Mouse (Mus musculus) spleen, adult 2 months (tissue): Measurements from ENCODE around the gene 1700025G04Rik. TPM values are rescaled to one million over a fixed set of nuclear protein-coding genes. Genes with fewer than 3 reads are reported as not detected.

Experiments used
- DNase-seq, 2 experiments: peaks; one replicate each; pipeline versions ENCODE4 v3.0.0 to v3.0.0-alpha.2; 2012 to 2021; ENCODE audit warnings: low spot score in 2 of 2, low read depth in 1 of 2
- H3K27ac ChIP-seq: fragments of 200-500 bp; 2 replicates; pipeline ENCODE4 v1.5.1; 2012; ENCODE audit warnings: low read length, inconsistent platforms; ENCODE audit not compliant: insufficient read depth
- H3K27me3 ChIP-seq: fragments of 200-500 bp; 2 replicates; pipeline ENCODE4 v1.6.1; 2012; ENCODE audit warnings: mild to moderate bottlenecking, moderate library complexity, low read length, inconsistent platforms; ENCODE audit not compliant: control insufficient read depth, insufficient read depth
- H3K36me3 ChIP-seq: fragments of 200-500 bp; 2 replicates; pipeline ENCODE4 v1.6.1; 2012; ENCODE audit warnings: mild to moderate bottlenecking, low read length, inconsistent platforms; ENCODE audit not compliant: control insufficient read depth, insufficient read depth
- H3K4me1 ChIP-seq: fragments of 200-500 bp; 2 replicates; pipeline ENCODE4 v1.6.1; 2011; ENCODE audit warnings: inconsistent platforms; ENCODE audit not compliant: control insufficient read depth, insufficient read depth, insufficient read length
- H3K4me3 ChIP-seq: fragments of 200-500 bp; 2 replicates; pipeline ENCODE4 v1.5.1; 2011; ENCODE audit warnings: mild to moderate bottlenecking, inconsistent platforms; ENCODE audit not compliant: insufficient read depth, insufficient read length; ENCODE audit errors: extremely low read depth
- CTCF ChIP-seq: fragments of 200-500 bp; IDR thresholded peaks from 2 replicates; pipeline ENCODE4 v1.5.1; 2011; ENCODE audit warnings: mild to moderate bottlenecking, inconsistent platforms; ENCODE audit not compliant: insufficient read depth, insufficient read length, insufficient replicate concordance; ENCODE audit errors: extremely low read depth
- POLR2A ChIP-seq: fragments of 200-500 bp; IDR thresholded peaks from 2 replicates; pipeline ENCODE4 v1.6.1; 2011; ENCODE audit warnings: low read depth, low read length, inconsistent platforms
- WGBS: fragments of 180-500 bp; shearing (Covaris S2); methylation state at CpG from one replicate; pipeline ENCODE4 v1.1.7; 2018; 5-methylcytosine and 5-hydroxymethylcytosine counted together
- polyA plus RNA-seq: library from polyadenylated mRNA; depleted of rRNA; stranded (reverse); fragments of >200 nt; gene quantifications from 2 replicates; pipeline ENCODE4 v1.2.3, GENCODE M21; 2012

1700025G04Rik gene
- polyA plus RNA-seq, 1 experiment, result 0.99 TPM

DNA sequence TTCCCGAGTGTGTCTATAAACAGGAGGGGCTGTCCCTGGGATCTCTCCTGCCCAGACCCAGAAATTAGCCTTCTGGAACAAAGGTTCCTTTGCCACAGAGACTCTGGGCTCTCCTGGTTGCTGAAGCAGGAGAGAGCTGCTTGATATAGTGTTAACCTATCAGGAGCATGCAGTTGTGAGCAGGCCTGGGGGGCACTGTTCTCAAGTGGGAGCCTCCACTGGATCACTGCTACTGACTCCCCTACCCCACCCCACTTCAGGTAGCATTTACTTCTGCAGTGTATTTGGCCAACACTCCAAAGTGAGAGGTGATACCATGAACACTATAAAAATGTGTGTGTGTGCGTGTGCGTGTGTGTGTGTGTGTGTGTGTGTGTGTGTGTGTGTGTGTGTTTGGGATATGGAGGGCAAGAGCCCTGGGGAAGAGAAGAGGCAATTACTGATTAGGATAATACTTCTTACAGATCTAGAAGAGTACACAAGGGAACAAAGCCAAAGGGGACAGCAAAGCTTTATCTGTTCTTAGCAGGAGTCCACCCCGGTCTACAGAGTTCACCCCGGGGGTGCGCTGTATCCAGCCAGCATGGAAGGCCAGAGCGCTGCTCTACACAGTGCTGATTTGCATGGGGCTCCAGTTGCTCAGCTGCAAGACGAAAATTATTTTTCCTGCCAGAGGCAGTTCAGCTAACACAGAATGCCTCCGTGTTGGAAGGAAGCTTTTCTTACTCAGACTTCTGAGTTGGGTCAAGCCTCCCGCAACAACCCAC, 145.3 kb downstream of the 1700025G04Rik start:
- no peak overlapping the region for H3K4me3 ChIP-seq
- H3K36me3 ChIP-seq, result no peaks in the 10 kb centered on the region
- WGBS, result 73% methylated on average over 10 of the region's 10 CpGs
- no peaks in the 10 kb centered on the region for H3K4me1 ChIP-seq
- no peak for TF ChIP-seq POLR2A
- no peak for TF ChIP-seq CTCF
- no peaks in the 10 kb centered on the region for H3K27me3 ChIP-seq
- no peak overlapping the region for H3K27ac ChIP-seq
- DNase-seq, result no peak

DNA sequence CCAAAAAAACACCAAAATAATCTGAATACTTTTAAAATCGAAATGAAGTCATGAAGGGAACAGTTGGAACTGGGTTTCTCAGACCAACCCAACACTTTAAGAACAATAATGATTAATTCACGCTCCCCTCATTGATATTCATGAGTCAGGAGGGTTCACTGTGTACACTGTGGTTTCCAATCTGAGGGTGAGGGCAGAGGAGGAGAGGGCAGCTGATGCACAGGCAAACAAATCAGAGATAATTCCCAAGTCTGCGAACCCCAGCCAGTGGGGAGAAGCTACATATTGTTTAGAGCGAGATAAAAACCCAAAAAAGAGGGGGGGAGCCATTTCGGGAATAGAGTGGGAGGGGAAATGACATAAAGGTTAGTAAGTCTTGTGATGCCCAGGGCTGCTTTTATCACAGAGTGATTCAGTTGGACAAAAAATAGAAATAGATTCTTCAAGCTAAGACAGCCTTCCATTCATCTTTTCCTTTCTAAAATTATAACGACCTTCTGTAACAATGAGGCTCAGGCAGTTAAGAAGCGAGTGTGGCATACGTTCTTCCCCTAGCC, 146.2 kb downstream of the 1700025G04Rik start:
- H3K27me3 ChIP-seq, result no peaks in the 10 kb centered on the region

DNA sequence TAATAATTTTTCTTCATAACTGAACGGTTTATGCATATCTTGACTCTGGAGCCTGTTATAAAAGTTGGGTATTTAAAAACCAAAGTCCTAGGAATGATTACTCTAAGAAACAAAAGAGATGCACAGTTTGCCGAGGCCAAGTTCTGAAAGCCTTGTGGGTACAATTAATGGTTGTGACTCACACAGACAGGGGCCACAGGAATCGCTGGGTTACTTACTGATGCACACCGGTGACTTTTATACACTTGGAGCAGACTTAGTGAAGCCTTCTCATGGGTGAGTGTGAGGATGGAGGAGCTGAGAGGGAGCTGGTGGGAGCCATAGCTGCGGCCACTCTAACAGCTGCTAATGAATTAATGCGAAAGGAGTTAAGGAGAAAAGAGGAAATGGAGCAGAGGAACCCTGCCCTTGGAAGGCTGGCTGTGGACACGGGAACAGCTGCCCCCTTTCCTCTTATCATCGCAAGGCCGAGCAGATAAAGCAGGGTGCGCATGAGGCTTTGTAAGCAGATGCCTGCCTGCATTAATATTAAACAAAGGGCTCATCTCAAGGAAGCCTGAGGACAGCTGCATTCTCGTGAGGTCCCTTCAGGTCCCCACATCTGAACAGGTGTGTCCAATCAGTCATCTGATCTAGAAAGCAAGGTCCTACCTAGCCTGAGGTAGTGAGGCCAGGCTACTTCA, 146.8 kb downstream of the 1700025G04Rik start:
- Histone ChIP-seq H3K36me3 (no peaks in the 10 kb centered on the region), H3K4me1 (no peaks in the 10 kb centered on the region), H3K27ac (no peak overlapping the region), H3K27me3 (no peaks in the 10 kb centered on the region), H3K4me3 (no peak overlapping the region)
- TF ChIP-seq CTCF (no peak), POLR2A (no peak)
- DNase-seq, result no peak
- WGBS, result 86% methylated on average over 11 of the region's 11 CpGs

More for the DNA sequence above, 146.2 kb downstream of the 1700025G04Rik start:
- Histone ChIP-seq H3K27ac (no peak overlapping the region), H3K4me1 (no peaks in the 10 kb centered on the region), H3K4me3 (no peak overlapping the region), H3K36me3 (no peaks in the 10 kb centered on the region)
- TF ChIP-seq POLR2A (no peak), CTCF (no peak)
- no peak for DNase-seq
- WGBS, result 76% methylated on average over 8 of the region's 8 CpGs

DNA sequence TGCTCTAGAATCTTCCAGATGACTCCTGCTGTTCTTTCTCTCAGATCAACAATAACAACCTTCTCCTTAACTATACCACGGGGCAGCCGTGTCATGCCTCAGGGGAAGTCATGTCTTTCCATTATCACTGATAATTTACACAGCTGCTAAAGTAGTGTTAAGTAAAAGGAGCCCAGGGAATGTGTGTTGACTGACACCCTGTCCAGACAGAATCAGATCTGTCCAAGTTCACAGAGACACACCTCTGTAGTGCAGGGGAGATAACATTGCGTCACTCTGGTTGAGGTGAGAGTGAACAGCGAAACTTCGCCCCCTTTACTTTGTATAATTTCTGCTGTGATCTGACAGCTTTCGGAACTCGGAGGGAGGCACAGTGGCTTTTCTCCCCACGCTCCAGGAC, 149.9 kb downstream of the 1700025G04Rik start:
- no peak overlapping the region for H3K27ac ChIP-seq
- no peak for DNase-seq
- no peaks in the 10 kb centered on the region for H3K4me1 ChIP-seq
- no peaks in the 10 kb centered on the region for H3K27me3 ChIP-seq
- 75% methylated on average over 8 of the region's 8 CpGs for WGBS
- H3K36me3 ChIP-seq, result no peaks in the 10 kb centered on the region
- no peak for TF ChIP-seq POLR2A
- TF ChIP-seq CTCF, result no peak
- H3K4me3 ChIP-seq, result no peak overlapping the region

DNA sequence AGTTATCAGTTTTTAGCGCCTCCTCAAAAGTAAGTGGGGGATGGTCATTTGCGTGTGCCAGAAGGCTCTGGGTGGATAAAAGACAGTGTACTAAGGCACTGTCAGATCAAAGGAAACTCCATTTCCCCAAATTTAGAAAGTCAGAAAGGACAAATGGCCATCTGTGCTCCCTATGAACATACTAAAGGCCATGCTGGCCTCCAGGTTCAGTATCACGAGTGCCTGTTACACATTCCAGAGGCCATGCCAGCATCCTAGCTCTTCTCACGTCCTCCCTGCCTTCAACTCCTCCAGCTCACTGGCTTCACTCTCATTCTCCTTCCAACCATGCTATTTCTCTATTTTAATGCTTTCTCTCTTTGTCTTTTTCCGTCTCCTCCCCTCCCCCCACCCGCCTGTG, 150.4 kb downstream of the 1700025G04Rik start:
- no peak for DNase-seq
- H3K4me1 ChIP-seq, result no peaks in the 10 kb centered on the region
- no peak overlapping the region for H3K4me3 ChIP-seq
- H3K27ac ChIP-seq, result no peak overlapping the region
- 78% methylated on average over 6 of the region's 6 CpGs for WGBS
- no peaks in the 10 kb centered on the region for H3K36me3 ChIP-seq
- no peaks in the 10 kb centered on the region for H3K27me3 ChIP-seq
- TF ChIP-seq POLR2A, result no peak
- no peak for TF ChIP-seq CTCF

DNA sequence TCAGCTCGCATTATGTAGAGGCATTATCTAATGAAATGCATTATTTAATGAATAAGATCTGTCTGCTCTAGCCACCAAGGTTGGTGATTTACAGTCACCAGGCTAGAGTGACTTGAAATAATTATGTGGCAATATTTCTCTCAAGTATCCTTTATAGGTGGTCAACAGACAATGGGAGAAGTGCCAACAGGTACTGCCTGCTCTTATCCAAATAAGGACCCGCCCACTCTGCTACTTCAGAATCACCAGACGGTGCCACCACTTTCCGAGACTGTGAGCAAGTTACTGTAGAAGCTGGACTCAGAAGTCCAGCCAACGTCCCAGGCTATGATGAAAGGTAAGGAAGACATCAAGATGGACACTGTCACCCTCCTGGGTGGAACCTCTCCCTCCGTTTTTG, 156.3 kb downstream of the 1700025G04Rik start:
- DNase-seq, result no peak
- Histone ChIP-seq H3K27ac (no peak overlapping the region), H3K36me3 (no peaks in the 10 kb centered on the region), H3K4me3 (no peak overlapping the region), H3K27me3 (no peaks in the 10 kb centered on the region), H3K4me1 (no peaks in the 10 kb centered on the region)
- TF ChIP-seq CTCF (no peak), POLR2A (no peak)
- WGBS, result 91% methylated on average over 6 of the region's 6 CpGs
